Mouse (Mus musculus) kidney, postnatal 10 days (tissue): Measurements from ENCODE around the gene Ubxn11.
A peak's percentile ranks its signal among the peaks of the same experiment; 100 is the strongest.

Experiments used
- DNase-seq: peaks from one replicate; pipeline ENCODE4 v3.0.0; 2021; ENCODE audit warnings: mixed read lengths

Gene Ubxn11

DNA sequence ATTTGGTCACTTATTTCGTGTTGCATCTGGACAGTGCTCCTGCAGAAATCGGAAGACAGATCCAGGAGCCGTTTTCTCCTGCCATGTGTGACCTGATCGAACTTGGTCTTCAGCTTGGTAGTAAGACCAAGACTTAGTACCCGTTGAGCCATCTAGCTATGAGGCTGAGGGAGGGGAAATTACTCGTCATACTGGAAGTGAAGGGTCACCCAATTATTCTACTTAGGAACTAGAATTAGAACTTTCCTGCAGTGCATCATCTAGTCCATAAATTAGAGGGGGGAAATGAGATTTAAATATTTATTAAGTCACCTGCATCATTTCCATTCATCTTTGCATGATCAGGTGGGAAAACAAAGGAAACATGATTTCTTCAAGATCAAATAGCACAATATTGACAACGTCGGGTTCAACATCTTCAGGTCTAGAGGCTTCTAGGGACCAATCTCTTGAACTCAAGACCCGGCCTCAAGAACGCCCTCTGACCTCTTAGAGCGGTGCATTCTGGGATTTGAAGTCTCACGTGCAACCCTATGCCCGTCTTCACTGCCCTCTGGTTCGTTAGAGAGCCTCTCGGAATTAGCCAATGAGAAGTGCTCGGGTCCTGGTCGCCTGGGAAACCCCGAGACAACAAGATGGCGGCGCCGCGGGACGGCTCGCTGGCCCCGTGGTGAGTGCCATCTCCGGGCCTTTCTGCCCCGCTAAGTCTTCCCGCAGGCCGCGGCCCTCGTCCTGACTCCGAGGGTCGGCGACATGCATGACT is at the start of gene Ubxn11:
Ubxn11 (plus strand) TSS at position 592 of the 763 bp plus-strand sequence.
- peak; percentile 90 for DNase-seq

DNA sequence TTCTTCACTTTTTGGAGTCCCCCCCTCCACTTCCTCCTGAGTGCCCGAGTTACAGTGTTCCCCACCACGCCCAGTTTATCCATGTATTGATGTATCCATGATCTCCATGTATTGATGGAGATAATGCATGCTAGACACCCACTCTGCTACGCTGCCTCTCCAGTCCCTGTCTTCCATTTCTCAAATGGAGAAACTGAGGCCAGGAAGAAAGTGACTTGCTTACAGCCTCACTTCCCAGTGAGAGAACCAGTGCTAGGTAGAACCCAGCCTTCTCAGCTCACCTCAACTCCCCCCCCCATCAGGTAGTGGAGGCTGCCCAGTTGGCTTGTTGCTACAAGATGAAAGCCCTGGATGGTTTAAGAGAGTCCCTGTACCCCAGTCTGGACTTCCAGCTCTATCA is 48.8 kb upstream of the Ubxn11 start, which contains the start of gene Zfp683:
Zfp683 (plus strand) TSS at position 301 of the 400 bp plus-strand sequence.
- DNase-seq, result no peak

DNA sequence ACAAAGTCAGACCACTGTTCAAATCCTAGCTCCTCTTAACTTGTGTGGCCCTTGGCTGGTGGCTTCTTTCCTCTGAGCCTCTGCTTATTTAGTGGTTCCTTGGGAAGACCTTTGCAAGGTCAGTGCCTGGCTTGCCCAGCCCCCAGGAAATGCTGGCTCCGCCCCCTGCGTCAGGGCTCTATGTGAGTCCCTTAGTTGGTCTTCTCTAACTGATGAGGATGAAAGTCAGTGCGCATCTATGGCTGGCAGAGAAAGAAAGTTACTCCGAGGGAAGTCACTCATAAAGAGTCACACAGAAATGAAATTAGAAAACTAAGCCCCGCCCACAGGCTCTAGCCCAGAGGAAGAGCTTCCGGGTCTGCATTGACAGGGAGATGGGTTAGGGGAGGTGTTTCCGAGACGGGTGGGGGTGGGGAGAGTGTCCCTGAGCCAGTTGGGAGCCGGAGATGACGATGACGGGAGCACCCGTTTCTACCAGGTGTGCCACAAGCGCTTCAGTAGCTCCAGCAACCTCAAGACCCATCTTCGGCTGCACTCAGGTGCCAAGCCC is 44.1 kb upstream of the Ubxn11 start:
- no peak for DNase-seq

DNA sequence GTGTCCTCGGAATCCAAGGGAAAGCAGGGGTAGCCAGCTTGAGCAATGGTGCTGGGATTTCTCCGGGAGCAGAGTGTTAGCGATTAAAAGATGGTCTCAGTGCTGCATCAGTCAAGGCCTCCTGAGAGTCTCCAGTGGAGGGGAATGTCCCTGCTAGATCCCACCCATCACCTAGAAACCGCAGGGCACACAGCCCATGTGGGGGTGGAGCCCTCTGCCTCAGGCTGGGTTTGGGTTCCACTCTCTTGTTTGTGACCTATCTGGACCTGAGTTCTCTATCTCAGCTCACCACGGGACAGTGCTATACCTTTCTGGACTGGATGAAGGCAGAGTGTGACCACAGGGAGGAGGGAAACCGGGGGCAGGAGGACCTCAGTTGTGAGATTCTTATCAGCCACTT is 43.5 kb upstream of the Ubxn11 start:
- no peak for DNase-seq

DNA sequence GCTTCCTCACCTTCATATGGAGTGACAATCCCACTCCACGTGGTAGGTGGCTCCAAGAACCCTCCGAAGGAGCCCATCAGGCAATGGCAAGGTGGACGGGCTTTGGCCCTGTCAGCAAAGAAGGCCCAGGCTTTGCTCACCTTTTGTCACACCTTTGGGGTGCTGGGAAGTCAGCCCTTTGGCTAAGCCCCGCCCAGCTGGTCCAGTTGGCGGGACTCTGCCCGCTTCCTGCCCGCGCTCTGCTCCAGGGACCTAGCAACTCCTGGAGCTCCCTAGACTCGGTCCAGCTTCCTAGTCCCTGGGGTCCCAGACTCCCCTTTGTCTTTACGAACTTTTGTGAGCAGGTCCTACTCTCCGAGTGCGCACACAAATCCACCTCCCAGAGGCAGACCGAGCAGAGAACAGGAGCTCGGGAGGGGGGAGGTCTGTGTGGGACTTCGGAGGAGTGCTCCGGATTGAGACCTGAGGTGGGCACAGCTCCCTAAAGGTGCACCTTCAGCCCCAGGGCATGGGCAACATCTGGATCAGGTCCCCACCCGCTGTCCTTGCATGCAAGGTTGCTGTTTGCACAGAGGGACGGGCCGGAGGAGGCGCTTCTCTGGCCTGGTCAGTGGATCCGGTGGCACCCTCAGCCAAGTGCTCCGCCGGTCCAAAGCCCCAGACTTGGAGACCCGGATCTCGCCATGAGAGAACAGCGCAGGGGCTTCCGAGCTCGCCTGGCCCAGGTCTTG is 42.1 kb upstream of the Ubxn11 start, which contains the start of gene Crybg2:
Crybg2 (plus strand) TSS at position 681 of the 731 bp plus-strand sequence.
- no peak for DNase-seq

DNA sequence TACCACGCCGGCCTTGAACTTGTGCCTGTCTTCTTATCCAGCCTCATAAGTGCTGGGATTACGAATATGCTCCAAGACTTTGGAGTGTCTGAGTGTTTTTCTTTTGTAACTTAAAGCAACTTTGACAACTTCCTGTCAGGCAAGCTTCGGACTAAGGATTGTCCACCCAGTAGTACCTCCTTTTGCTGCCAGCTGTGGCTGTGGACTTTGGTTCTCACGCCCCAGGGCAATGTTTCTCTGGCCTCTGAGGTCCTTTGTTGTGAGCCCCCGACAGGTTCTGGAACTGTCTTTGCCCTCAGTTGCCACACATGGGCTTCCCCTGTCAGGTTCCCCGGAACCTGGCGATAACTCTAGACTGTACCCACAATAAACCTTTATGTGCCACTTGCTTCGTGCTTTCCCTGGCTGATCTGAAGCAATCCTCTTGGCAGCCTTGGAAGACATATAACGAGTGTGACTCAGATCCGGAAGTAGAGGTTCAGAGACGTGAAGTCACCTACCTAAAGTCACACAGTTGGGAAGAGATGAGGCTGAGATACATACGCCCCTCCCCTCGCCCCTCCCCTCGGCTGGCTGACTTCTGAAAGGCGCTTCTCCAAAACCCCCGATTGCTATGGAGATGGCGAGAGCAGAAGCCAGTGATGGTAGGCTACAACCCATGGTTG is 41.1 kb upstream of the Ubxn11 start:
- no peak for DNase-seq

DNA sequence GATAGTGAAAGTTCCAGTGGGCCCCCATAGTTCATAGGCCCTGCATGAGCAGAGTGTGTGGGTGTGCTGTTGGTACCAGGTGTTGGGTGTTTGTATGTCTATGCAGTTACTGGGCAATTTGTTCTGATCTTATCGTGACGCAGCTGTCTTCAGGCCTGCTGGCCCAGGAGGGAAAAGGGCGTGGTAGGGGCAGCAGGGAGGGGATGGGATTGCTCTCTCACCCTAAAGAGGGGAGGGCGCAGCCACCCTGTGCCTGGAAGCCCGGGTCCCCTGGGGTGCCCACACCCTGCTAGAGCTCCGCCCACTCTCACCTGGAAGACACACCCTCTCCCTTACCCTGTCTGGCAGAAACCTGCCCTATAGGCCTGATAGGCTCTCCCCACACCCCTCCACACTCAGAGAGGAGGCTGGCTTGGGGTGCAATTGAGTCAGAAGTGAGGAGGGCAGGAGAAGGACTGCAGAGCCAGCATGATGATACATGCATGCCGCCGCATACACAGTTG is 40.4 kb upstream of the Ubxn11 start:
- no peak for DNase-seq

DNA sequence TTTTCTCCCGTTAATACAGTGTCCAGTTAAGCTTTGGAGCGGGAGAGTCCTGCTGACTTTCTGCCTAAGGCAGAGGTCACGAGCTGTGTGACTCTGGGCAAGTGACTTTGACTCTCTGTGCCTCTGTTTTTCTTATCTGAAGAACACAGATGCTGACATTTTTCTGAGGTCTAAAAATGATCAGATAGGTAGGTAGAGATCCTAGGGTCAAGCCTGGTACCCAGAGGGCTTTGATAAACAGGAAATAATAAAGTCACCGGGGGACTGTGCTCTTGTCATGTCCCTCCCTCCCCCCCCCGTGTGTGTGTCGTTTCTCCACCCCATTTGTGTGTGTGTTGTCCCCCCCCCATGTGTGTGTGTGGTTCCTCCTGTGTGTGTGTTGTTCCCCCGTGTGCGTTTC is 39.8 kb upstream of the Ubxn11 start:
- no peak for DNase-seq

DNA sequence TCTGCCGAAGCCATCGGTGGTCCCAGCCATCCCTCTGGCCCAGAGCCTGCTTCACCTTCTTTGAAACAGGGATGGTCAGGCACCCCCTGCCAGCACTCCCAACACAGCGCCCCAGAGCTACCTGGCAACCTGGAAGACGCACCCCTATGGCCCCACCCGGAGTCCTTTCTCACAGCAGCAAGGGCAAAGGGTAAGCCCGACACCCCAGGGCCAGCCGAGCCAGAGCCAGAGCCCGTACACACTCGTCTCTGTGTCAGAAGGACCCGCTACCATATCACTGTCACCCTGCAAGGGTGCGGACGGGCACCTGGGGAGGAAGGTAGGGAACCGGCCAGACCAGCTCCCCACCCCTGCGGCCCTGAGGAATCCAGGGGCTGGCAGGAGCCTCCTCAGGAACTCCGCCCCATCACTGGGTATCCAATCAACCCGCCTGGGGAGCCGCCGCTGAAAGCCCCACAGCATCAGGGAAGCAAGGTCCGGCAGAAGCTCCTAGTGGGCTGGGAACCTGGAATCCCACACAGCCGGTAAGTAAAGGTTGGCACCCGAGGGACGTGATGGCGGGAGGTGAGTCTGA is 36.9 kb upstream of the Ubxn11 start:
- DNase-seq, result peak; percentile 29

DNA sequence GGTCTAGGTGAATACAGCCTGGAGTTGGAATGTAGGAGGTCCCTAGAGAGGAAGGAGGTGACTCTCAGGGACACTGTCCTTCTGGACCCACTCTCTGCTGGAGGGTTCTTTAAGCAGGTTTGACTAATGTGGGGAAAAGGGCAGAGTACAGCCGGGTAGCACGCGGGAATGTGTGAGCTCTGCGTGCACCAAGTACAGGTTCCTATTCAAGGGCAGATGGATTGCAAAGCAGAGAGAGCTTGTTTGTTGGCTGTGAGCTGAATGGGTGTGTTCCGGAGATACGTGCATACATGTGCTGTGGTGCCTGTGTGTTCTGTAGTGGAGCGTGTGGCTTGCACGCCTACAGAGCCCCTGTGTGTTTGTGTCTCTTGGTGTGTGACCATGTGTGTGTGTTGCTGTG is 35.0 kb upstream of the Ubxn11 start:
- peak; percentile 47 for DNase-seq

DNA sequence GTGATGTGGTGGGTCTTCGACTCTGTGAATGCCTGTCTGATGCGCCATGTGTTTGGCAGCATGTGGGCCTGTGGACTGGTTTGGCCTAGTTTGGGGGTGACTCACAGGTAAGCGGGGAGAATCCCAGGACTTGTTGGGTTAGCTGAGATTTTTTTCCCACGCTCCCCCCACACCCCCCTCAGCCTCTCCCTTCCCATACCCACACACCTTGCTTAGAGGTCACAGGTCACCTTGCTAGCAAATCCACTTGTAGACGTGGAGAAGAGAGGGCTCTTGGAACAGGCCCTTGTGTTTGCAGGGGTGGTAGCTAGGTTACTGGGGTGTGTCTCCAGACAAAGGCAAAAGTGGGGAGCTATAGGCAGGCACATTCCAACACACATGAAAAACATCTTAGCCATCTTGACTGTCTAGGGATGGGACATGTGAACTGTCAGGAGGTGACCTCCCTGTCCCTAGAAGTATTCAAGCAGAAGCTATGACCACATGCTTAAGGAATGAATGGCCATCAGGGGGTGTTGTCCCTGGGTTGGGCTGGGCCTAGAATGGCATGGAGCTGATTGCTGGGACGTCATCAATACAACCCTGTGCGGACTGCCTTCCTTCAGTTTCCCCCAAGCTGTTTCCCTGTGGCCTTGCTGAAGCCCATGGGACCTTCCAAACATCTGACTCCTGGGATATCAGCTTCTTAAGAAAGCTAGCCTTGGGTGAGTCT is 34.4 kb upstream of the Ubxn11 start:
- DNase-seq, result no peak

DNA sequence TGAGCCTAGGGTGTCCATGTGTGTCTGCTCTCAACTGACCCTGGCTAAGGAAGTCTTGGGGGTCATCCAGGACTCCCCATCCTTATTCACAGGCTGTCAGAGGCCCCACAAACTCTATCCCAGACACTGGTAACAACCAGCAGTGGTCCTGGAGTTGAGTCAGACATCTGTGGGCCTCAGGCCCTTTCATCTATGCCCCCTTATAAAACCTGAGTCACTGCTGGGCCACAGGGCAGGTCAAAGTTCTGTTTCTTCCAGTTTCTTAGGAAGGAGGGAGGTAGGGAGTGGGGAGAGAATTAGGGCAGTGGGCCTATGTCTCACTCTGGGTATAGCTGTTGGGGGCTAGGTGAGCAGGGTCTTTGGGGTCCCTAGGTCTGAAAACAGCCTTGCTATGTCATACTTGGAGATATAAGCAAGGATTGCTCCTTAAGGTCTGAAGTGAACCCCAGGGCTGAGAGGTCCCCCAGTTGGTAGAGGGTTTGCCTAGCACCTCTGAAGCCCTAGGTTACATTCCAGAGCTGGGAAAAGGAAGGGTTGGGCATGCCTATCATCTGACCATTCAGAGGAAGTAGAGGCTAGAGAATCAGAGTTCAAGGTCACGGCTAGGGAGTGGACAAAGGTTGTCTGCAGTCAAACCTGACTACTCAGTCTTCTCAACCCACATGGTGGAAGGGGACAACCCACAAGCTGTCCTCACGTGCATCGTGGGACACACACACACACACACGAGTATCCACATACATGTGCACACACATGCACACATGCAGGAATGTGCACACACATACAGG is 33.4 kb upstream of the Ubxn11 start:
- no peak for DNase-seq

DNA sequence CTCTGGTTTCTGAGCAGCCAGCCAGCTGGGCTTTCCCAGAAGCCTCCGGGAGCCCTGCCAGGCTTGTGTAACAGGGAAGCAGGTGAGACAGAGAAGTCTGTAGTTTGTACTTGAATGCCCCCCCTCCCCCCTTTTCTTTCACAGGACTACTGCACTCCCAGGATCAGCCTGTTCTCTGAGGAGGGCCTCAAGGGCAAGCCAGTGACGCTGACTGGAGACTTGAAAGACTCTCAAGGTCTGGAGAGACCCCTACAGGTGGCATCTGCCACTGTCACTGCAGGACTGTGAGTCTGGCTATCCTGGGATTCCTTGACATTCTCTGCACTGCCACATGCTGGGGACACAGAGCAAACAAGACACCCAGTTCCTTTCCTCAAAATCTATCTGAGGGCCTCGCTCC is 23.7 kb upstream of the Ubxn11 start:
- peak; percentile 83 for DNase-seq

DNA sequence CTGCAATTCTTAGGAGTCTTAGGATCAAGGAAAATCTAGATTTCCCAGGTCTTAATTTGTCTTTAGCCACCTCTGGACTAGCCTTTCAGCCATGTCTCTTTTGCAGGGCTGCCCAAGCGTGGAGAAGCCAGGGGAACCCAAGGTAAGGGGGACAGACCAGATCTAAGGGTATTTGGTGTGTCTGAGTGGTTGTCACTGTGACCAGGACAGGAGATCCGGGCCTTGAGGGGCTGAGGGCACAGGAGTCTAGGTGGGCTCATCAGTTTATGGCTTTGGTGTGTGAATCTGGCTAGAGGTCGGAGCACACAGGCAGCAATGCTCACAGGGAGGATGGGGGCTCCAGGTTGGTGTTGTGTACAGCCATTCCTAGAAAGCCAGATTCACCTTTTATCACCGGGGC is 21.7 kb upstream of the Ubxn11 start:
- DNase-seq, result no peak

DNA sequence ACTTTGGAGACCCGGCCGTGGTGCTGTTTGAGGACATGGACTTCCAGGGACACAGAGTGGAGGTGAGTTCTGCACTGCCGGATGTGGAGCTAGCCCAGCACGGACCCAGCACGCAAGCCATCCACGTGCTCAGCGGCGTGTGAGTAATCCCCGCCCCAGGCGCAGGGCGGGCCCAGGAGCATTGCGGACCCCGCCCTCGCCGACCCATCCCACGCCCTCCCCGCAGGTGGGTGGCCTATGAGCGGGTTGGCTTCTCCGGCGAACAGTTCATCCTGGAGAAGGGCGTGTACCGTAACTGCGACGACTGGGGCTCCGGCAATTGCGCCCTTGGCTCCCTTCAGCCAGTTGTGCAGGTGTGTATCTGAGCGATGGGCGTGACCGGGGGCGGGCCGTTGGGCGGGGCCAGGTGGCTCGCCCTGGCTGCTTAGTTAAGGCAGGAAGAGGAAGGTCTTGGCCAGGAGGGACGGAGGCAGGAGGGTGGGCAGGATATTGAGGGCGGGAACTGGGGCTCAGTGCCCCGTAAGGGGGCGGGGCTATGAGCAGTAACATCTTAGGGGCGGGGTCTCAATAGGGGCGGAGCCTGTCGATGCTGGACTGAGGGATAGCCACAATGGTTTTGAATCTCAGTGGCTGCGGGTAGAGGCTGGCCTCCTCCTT is 20.5 kb upstream of the Ubxn11 start:
- DNase-seq, result peak; percentile 86

DNA sequence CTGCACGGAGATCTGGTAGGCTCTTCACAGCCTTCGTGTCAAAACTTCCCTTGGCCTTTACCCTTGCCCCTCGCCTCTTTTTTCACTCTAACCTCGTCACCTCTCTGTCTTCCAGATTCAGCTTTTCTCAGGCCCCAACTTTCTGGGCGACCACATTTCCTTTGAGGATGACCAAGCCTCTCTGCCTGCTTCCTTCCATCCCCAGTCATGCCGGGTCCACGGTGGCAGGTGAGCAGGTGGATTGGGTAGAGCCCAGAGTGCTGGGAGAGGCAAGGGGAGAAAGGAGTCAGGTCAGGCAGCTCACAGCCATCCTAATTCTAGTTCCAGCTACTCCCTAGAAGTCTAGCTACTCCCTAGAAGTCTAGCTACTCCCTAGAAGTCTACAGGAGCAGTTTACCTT is 19.9 kb upstream of the Ubxn11 start:
- no peak for DNase-seq

DNA sequence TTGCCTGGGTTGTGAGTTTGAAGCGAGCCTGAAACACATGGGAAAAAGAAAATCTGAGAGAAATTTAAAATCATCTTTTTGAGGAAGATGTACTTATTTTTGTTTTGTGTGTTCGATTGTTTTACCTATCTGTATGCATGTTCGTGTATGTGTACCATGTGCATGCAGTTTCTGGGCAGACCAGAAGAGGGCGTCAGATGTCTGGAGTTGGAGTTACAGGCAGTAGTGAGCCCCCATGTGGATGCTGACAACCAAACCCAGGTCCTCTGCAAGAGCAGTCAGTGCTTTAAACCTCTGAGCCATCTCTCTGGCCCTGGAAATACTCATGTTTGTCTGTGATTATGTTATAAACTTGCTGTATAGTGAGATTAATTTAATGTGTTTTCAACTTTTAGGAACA is 17.4 kb upstream of the Ubxn11 start:
- DNase-seq, result no peak

DNA sequence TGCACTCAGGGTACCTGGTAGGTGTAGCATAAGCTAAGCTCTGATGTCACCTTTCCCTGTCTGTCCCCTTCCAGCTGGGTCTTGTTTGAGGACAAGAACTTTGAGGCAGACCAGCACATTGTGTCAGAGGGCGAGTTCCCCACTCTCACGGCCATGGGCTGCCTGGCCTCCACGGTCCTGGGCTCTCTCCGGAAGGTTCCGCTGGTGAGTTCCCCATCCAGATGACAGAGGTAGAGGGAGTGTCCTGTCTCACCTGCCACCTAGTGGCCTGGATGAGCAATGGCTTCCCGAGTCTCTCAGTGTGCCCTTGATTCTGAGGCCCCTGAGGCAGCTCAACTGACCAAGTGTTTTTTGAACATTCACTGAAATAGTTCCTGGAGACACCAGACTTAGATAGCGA is 15.0 kb upstream of the Ubxn11 start:
- DNase-seq, result peak; percentile 62

DNA sequence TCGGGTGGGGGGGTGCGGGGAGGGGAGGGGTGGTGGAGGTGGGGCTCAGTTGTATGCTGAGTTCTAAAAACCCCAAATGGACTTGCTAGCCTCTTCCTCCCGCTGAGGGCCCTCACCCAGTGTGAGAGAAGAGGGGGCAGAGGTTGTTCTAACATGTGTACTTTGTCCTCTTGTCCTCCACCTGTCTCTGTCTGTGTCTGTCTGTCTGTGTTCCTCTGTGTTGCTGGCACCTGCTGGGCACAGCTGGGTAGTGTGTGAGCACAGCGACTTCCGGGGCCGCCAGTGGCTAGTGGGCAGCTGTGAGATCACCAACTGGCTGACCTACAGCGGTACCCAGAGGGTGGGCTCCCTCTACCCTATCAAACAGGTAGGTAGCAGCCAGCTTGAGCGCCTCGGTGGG is 13.3 kb upstream of the Ubxn11 start:
- no peak for DNase-seq

DNA sequence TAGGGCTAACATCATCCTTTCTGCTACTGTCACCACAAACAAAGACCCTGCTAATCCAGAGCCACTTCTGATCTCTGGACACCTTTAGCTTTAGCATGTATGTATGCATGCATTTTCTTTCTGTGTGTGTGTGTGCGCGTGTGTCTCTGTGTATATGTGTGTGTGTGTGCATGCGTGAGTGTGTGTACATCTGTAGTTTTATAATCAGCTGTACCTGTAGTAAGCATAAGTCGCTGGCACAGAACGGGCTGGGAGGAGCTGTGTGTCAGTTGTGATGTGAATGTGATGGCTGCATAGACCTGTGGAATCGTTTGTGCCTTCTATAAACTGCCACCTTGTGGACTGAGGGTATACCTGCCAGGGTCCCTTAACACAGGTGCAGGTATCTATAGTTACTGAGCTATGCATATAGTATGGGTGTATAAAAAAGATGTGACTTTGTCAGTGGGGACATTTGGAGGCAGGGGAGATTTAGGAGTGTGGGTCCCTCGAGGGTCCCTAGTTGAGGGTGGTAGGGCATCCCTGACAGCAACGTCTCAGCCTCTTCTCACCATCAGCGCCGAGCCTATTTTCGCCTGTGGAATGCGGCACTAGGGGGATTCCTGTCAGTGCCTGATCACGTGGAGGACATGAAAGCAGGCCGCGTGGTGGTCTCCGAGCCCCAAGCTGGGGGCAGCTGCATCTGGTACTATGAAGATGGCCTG is 11.7 kb upstream of the Ubxn11 start:
- no peak for DNase-seq
